Mouse (Mus musculus): ENCODE results near the gene Gm21698.
"Not testable (repeated sequence)": the region's sequence is repeated elsewhere in the genome, so short reads cannot be mapped to it uniquely, and the experiment has no call there.

- not testable (repeated sequence) for TF ChIP-seq POLR2A, CTCF (IDR thresholded peaks at IDR 0.05; ENCODE audit: extremely low read depth, insufficient read depth, low read length)
Observed at GRCm38 (mm10) chr5:25945391-25945790, 43.1 kb downstream of the Gm21698 start.

All from cortical plate, adult 2 months (tissue).